Mouse (Mus musculus): ENCODE results near the gene Olfr644. TPM values are rescaled to one million over a fixed set of nuclear protein-coding genes. Genes with fewer than 3 reads are reported as not detected.

The Olfr644 gene
- not detected for polyA plus RNA-seq (2014; fragmentation: Illumina TruSeq; extraction: RNeasy Lipid Tissue Mini Kit (QIAGEN cat#74804); ENCODE audit: low read depth, low replicate concordance)

DNA sequence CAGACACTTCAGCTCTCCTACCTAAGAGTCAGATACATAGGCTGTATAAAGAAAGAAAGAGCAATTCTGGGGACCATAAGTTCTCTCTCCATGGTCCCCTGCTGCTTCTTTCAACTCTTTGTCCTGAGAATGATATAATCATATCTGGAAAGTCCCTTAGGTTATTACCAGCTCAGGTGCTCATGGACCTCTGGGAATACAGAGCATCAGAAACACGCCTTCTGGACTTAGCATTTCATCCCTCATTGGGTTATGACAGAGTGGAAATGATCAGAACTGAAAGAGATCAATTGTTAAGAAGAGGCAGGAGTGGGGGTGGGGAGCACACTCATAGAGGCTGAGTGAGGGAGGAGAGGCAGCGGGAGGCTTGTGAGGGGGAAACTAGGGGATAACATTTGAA is at the start of gene Olfr644:
Gene Olfr644, minus strand, starts transcription at position 101 of the 400 bp plus-strand sequence.

DNA sequence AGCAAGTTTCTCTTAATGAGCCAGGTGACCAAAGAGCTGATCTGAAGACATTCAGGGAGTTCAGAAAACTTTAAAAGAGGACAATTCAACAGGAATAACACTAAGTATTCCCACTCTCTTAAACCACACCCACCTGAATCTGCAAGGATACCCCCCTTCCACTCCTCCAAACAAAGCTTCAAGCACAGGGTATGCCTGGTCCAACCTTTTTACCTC is 33.0 kb upstream of the Olfr644 start, which contains the start of gene Olfr646:
Gene Olfr646, plus strand, starts transcription at position 117 of the 216 bp plus-strand sequence.

DNA sequence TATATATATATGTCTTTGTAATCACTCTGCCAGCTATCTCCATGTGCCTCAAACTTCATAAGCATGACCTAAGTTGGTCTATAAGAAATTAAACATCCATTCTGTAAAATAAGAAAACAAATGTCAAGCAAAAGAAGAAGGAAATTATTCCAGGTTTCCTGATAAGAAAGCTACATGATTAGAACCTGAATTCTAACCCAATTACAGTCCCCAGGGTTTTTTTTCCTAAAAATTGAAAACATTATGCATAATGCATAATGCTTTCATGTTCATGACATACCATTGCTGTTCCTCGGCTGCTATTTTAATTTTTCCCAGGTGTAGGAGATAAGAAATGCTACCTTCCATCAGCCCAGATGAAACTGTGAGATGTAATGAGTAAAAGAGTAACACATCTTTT is 13.7 kb upstream of the Olfr644 start, which contains the start of gene Olfr645:
Gene Olfr645, minus strand, starts transcription at position 101 of the 400 bp plus-strand sequence.

GRCm38 (mm10) chr7:104061345-104061744 is 10.3 kb downstream of the Olfr644 start, which contains the start of gene 4930516K23Rik:
TSS of gene 4930516K23Rik (minus strand) at chr7:104061445.

DNA sequence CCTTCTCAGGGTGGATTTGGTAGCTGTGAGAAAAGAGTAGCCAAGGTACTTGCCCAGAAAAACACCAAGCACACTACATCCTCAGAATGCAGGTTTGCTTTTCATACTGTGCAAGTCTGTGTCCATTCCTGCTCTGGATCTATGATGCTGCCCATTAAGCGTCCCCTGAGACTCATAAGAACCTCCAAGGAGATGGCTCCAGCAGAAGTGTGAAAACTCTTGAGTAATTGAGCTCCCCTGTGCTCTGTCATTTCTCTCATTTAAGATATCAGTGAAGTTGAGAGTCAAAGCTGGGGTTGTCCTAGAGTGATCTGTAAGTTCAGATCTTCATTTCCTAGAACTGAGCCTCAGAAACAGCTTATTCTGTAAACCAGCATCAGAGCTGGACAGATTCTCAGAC is 19.1 kb downstream of the Olfr644 start, which contains the start of gene Olfr642:
Gene Olfr642, minus strand, starts transcription at position 101 of the 400 bp plus-strand sequence.

GRCm38 (mm10) chr7:104035145-104035544 is 36.5 kb downstream of the Olfr644 start, which contains the start of gene Olfr641:
TSS of gene Olfr641 (plus strand) at chr7:104035445.

GRCm38 (mm10) chr7:104025473-104025872 is 46.2 kb downstream of the Olfr644 start, which contains the start of gene Olfr640:
TSS of gene Olfr640 (minus strand) at chr7:104025573.

DNA sequence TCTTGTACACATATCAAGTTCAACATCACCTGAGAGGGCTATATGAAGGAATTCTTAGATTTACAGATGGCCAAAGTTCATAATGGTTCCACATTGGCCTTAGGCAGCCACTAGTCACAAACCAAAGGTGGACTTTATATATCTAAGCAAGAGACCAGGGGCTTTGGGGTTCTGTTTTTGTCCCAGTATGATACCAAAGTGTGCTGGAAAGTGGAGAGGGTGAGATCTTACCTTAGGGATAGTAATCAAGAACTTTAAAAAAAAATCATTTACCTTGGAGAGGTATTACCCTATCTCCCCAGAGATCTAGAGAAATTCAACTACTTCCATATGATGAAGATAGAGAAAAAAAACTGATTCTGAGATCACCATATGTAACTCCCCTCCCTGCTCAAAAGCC is 54.5 kb downstream of the Olfr644 start, which contains the start of gene Olfr639:
Gene Olfr639, minus strand, starts transcription at position 101 of the 400 bp plus-strand sequence.

Other genes with a start within 250 kb of the Olfr644 start
- gene Hbb-bs, start 243.8 kb downstream of the Olfr644 start, polyA plus RNA-seq (2014; fragmentation: Illumina TruSeq; extraction: RNeasy Lipid Tissue Mini Kit (QIAGEN cat#74804); ENCODE audit: low read depth, low replicate concordance), result 6,129 TPM
- not detected for gene Hbb-bh2, start 231.3 kb downstream of the Olfr644 start, polyA plus RNA-seq (2014; fragmentation: Illumina TruSeq; extraction: RNeasy Lipid Tissue Mini Kit (QIAGEN cat#74804); ENCODE audit: low read depth, low replicate concordance)
- gene Hbb-bh1, start 228.7 kb downstream of the Olfr644 start, polyA plus RNA-seq (2014; fragmentation: Illumina TruSeq; extraction: RNeasy Lipid Tissue Mini Kit (QIAGEN cat#74804); ENCODE audit: low read depth, low replicate concordance), result not detected
- not detected for gene Hbb-y, start 218.7 kb downstream of the Olfr644 start, polyA plus RNA-seq (2014; fragmentation: Illumina TruSeq; extraction: RNeasy Lipid Tissue Mini Kit (QIAGEN cat#74804); ENCODE audit: low read depth, low replicate concordance)
- not detected for gene Olfr66, start 185.6 kb downstream of the Olfr644 start, polyA plus RNA-seq (2014; fragmentation: Illumina TruSeq; extraction: RNeasy Lipid Tissue Mini Kit (QIAGEN cat#74804); ENCODE audit: low read depth, low replicate concordance)
- not detected for gene Olfr64, start 177.4 kb downstream of the Olfr644 start, polyA plus RNA-seq (2014; fragmentation: Illumina TruSeq; extraction: RNeasy Lipid Tissue Mini Kit (QIAGEN cat#74804); ENCODE audit: low read depth, low replicate concordance)
- not detected for gene Olfr65, start 168.4 kb downstream of the Olfr644 start, polyA plus RNA-seq (2014; fragmentation: Illumina TruSeq; extraction: RNeasy Lipid Tissue Mini Kit (QIAGEN cat#74804); ENCODE audit: low read depth, low replicate concordance)
- not detected for gene Olfr631, start 143.0 kb downstream of the Olfr644 start, polyA plus RNA-seq (2014; fragmentation: Illumina TruSeq; extraction: RNeasy Lipid Tissue Mini Kit (QIAGEN cat#74804); ENCODE audit: low read depth, low replicate concordance)
- not detected for gene Olfr632, start 137.5 kb downstream of the Olfr644 start, polyA plus RNA-seq (2014; fragmentation: Illumina TruSeq; extraction: RNeasy Lipid Tissue Mini Kit (QIAGEN cat#74804); ENCODE audit: low read depth, low replicate concordance)
- gene Olfr633, start 127.4 kb downstream of the Olfr644 start, polyA plus RNA-seq (2014; fragmentation: Illumina TruSeq; extraction: RNeasy Lipid Tissue Mini Kit (QIAGEN cat#74804); ENCODE audit: low read depth, low replicate concordance), result not detected
- gene Olfr635, start 100.7 kb downstream of the Olfr644 start, polyA plus RNA-seq (2014; fragmentation: Illumina TruSeq; extraction: RNeasy Lipid Tissue Mini Kit (QIAGEN cat#74804); ENCODE audit: low read depth, low replicate concordance), result not detected
- gene Olfr638, start 73.1 kb downstream of the Olfr644 start, polyA plus RNA-seq (2014; fragmentation: Illumina TruSeq; extraction: RNeasy Lipid Tissue Mini Kit (QIAGEN cat#74804); ENCODE audit: low read depth, low replicate concordance), result not detected
- gene Olfr639, start 54.6 kb downstream of the Olfr644 start, polyA plus RNA-seq (2014; fragmentation: Illumina TruSeq; extraction: RNeasy Lipid Tissue Mini Kit (QIAGEN cat#74804); ENCODE audit: low read depth, low replicate concordance), result not detected
- not detected for gene Olfr640, start 46.3 kb downstream of the Olfr644 start, polyA plus RNA-seq (2014; fragmentation: Illumina TruSeq; extraction: RNeasy Lipid Tissue Mini Kit (QIAGEN cat#74804); ENCODE audit: low read depth, low replicate concordance)
- gene Olfr641, start 36.4 kb downstream of the Olfr644 start, polyA plus RNA-seq (2014; fragmentation: Illumina TruSeq; extraction: RNeasy Lipid Tissue Mini Kit (QIAGEN cat#74804); ENCODE audit: low read depth, low replicate concordance), result not detected
- gene Olfr642, start 19.2 kb downstream of the Olfr644 start, polyA plus RNA-seq (2014; fragmentation: Illumina TruSeq; extraction: RNeasy Lipid Tissue Mini Kit (QIAGEN cat#74804); ENCODE audit: low read depth, low replicate concordance), result not detected
- gene 4930516K23Rik, start 10.4 kb downstream of the Olfr644 start, polyA plus RNA-seq (2014; fragmentation: Illumina TruSeq; extraction: RNeasy Lipid Tissue Mini Kit (QIAGEN cat#74804); ENCODE audit: low read depth, low replicate concordance), result not detected
- not detected for gene Olfr645, start 13.6 kb upstream of the Olfr644 start, polyA plus RNA-seq (2014; fragmentation: Illumina TruSeq; extraction: RNeasy Lipid Tissue Mini Kit (QIAGEN cat#74804); ENCODE audit: low read depth, low replicate concordance)
- not detected for gene Olfr646, start 33.0 kb upstream of the Olfr644 start, polyA plus RNA-seq (2014; fragmentation: Illumina TruSeq; extraction: RNeasy Lipid Tissue Mini Kit (QIAGEN cat#74804); ENCODE audit: low read depth, low replicate concordance)
- not detected for gene Ubqln5, start 58.0 kb upstream of the Olfr644 start, polyA plus RNA-seq (2014; fragmentation: Illumina TruSeq; extraction: RNeasy Lipid Tissue Mini Kit (QIAGEN cat#74804); ENCODE audit: low read depth, low replicate concordance)
- not detected for gene Olfr643, start 65.5 kb upstream of the Olfr644 start, polyA plus RNA-seq (2014; fragmentation: Illumina TruSeq; extraction: RNeasy Lipid Tissue Mini Kit (QIAGEN cat#74804); ENCODE audit: low read depth, low replicate concordance)
- gene Ubqln3, start 71.4 kb upstream of the Olfr644 start, polyA plus RNA-seq (2014; fragmentation: Illumina TruSeq; extraction: RNeasy Lipid Tissue Mini Kit (QIAGEN cat#74804); ENCODE audit: low read depth, low replicate concordance), result not detected
- gene Ubqlnl, start 78.7 kb upstream of the Olfr644 start, polyA plus RNA-seq (2014; fragmentation: Illumina TruSeq; extraction: RNeasy Lipid Tissue Mini Kit (QIAGEN cat#74804); ENCODE audit: low read depth, low replicate concordance), result not detected
- not detected for gene Olfm5, start 93.0 kb upstream of the Olfr644 start, polyA plus RNA-seq (2014; fragmentation: Illumina TruSeq; extraction: RNeasy Lipid Tissue Mini Kit (QIAGEN cat#74804); ENCODE audit: low read depth, low replicate concordance)
- not detected for gene Olfr648, start 111.5 kb upstream of the Olfr644 start, polyA plus RNA-seq (2014; fragmentation: Illumina TruSeq; extraction: RNeasy Lipid Tissue Mini Kit (QIAGEN cat#74804); ENCODE audit: low read depth, low replicate concordance)
- gene Olfr649, start 124.1 kb upstream of the Olfr644 start, polyA plus RNA-seq (2014; fragmentation: Illumina TruSeq; extraction: RNeasy Lipid Tissue Mini Kit (QIAGEN cat#74804); ENCODE audit: low read depth, low replicate concordance), result not detected
- 0.76 TPM for gene Trim6, start 146.9 kb upstream of the Olfr644 start, polyA plus RNA-seq (2014; fragmentation: Illumina TruSeq; extraction: RNeasy Lipid Tissue Mini Kit (QIAGEN cat#74804); ENCODE audit: low read depth, low replicate concordance)
- gene Trim34a, start 172.6 kb upstream of the Olfr644 start, polyA plus RNA-seq (2014; fragmentation: Illumina TruSeq; extraction: RNeasy Lipid Tissue Mini Kit (QIAGEN cat#74804); ENCODE audit: low read depth, low replicate concordance), result 7.4 TPM
- gene Trim5, start 216.2 kb upstream of the Olfr644 start, polyA plus RNA-seq (2014; fragmentation: Illumina TruSeq; extraction: RNeasy Lipid Tissue Mini Kit (QIAGEN cat#74804); ENCODE audit: low read depth, low replicate concordance), result 1.6 TPM
- gene Trim12a, start 243.6 kb upstream of the Olfr644 start, polyA plus RNA-seq (2014; fragmentation: Illumina TruSeq; extraction: RNeasy Lipid Tissue Mini Kit (QIAGEN cat#74804); ENCODE audit: low read depth, low replicate concordance), result 19.8 TPM

All from heart, adult 10 weeks (tissue).